Mouse (Mus musculus): ENCODE data around the gene Parvb.

Gene Parvb

GRCm38 (mm10) chr15:84295225-84295624, 63.4 kb downstream of the Parvb start:
- no peak for DNase-seq (ENCODE audit: low spot score)

- DNase-seq (ENCODE audit: low spot score) = no peak
Observed at GRCm38 (mm10) chr15:84297454-84297853, 65.6 kb downstream of the Parvb start.

DNA sequence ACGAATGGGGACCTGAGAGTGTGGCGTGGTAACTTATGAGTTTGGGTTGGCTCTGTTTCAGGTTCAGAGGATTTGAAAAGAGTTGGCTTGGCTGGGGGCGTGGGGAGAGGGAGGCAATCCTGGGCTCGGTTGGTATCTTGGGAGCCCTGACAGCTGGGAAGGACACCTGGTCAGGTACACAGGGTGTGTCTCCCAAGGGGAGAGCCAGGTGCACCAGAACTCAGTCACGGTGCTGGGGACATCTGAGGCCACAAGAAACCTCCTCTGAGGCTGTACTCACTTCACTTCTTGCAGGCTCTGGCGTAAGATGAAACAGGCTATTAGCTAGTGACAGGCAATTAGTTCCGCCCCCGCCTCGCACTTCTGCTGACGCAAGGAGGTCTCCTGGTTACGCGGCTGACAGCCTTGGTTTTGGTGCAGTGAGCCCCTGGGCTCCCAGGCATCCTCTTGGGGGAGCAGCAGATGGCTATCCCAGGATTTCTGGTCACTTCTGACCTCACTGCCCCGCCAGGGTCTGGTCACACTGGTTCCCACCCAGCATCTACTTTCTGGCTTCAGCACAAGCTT, 67.0 kb downstream of the Parvb start:
- DNase-seq (ENCODE audit: low spot score) = no peak

GRCm38 (mm10) chr15:84299662-84300333, 68.0 kb downstream of the Parvb start:
- DNase-seq (ENCODE audit: low spot score) = no peak

GRCm38 (mm10) chr15:84300591-84300990, 68.7 kb downstream of the Parvb start:
- DNase-seq (ENCODE audit: low spot score) = no peak

GRCm38 (mm10) chr15:84301026-84301425, 69.2 kb downstream of the Parvb start:
- no peak for DNase-seq (ENCODE audit: low spot score)

- DNase-seq (ENCODE audit: low spot score) = no peak
Observed at GRCm38 (mm10) chr15:84301641-84302420, 70.0 kb downstream of the Parvb start.

DNA sequence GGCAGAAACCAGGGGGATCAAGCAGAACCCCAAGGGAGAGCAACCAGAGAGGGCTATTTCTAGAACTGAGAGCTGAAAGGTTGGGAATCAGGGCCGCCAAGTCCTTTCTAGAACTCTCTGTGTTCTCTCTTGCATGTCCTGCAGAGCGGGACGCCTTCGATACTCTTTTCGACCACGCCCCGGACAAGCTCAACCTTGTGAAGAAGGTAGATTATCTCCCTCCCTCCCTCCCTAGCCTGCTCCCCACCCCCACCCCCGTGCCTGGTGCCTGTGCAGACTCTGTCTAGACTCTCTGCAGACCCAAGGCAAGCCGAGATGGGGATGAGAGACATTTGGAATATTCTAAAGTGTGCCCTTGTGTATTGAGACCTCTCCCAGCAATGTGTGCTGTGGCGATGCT, 71.4 kb downstream of the Parvb start:
- no peak for DNase-seq (ENCODE audit: low spot score)

DNA sequence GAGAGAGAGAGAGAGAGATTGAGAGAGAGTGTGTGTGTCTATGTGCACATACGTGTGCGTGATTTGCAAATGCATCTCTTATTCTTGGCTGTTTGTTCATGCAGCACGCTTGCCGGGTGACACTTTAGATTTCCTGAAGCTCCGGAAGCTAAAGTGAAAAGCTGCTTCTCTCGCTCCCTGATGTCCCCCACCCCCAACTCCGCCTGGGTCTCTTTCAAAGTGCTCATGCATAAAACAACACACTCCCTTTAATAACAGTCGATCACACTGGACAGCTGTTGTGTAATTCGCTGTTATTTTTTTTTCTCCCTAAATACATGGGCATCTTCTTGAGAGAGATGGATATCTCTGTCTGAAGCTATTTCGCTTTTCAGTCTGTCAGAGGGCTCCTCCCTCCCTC, 73.5 kb downstream of the Parvb start:
- no peak for DNase-seq (ENCODE audit: low spot score)

GRCm38 (mm10) chr15:84310271-84310670, 78.4 kb downstream of the Parvb start:
- DNase-seq (ENCODE audit: low spot score) = no peak

DNA sequence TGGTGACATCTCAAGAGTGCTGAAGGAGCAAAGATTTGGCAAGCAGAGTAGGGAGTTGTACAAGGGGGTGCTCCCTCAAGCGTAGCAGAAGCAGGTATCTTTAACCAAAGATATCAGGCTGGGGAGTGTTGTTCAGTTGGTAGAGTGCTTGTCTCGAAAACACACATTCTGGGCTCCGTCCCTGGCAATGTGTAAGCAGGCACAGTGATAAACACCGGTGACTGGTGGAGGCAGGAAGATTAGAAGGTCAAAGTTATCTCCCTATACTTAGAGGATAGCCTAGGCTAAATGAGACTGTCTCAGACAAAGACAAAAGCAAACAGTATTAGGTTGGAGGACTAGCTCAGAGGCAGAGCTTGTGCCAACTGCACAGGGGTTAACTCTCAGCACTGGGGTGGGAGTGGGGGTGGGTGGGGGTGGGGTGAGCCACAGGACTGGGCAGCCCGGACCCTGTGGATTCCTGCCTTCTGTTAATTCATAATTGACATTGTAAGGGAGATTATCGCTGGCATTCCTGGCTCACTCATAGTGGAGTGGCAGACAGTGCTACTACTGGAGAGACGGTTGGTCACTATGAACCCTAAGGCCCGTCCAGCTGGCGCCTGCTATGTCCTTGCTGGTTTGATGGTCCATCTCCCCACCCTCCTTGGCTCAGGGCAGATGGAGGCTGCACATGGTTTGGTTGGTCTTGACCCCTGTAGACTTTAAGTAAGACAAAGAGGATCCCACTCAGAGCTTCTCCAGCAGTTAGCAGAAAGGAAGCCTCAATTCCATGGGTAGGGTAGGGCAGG, 79.6 kb downstream of the Parvb start:
- DNase-seq (ENCODE audit: low spot score) = no peak

GRCm38 (mm10) chr15:84312878-84313565, 81.2 kb downstream of the Parvb start:
- no peak for DNase-seq (ENCODE audit: low spot score)

DNA sequence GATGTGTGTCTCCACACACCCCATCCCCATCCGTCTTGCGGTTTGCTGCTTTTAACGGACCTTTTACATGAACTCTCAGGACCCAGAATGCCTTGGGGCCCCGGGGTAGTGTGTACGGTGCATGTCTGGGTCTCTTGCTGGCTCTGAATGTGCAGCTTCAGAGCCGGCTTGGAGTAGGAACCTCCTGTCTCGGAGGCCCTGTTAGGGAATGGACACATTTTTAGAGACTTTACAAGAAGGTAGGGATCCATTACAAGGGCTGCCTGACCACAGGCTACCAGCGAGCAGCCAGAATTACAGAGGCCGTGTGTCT, 81.7 kb downstream of the Parvb start:
- DNase-seq (ENCODE audit: low spot score) = peak; percentile 31

GRCm38 (mm10) chr15:84314420-84315080, 82.7 kb downstream of the Parvb start:
- DNase-seq (ENCODE audit: low spot score) = no peak

DNA sequence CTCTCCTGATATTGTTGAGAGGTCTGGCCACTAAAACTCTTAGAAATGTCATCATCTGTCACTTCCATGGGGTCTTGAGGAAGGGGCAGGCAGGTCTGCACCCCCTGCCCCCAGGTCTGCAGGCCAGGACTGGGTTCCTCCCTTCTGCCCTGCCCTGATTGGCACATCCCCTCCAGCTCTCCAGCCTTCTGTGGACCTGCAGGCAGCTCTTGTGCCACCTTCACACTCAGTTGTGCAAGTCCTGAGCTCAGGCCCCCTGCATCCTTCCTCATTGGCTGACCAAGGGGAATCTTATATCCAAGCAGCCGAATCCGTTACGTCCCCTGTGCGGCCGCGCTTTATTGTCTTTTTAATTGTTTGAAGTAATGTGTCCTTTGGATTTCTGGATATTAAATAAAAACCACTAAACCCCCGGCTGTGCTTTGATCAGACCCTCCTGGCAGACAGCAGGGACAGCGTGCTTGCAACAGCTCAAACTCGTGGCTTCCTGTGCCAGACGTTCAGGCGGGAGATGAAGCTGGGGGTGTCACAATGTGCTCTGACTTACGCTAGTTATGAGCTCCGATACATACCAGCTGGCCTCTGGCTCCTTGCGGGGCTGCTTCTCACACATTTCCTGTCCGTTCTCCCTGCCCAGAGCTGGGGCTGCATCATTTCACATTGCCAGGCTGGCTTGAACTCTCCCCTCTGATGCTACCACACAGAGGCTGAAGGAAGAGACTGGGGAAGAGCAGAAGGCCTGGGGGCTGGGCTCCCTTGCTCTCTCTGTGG, 83.6 kb downstream of the Parvb start:
- no peak for DNase-seq (ENCODE audit: low spot score)

DNA sequence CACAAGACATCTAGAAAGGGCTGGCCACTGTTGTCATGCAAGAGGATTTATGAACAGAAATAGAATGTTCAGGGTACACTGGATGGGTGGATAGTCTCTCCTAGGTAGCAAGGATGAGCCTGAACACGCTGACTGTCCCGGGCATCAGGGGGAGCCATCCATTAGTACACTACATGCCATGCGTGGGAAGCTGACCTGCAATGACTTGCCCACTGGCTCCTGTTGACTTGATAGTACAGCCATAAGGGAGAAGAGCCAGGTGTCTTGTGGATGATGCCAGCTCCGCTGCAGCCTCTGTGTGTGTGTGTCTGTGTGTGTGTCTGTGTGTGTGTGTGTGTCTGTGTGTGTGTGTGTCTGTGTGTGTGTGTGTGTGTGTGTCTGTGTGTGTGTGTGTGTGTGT, 87.5 kb downstream of the Parvb start:
- no peak for DNase-seq (ENCODE audit: low spot score)

- DNase-seq (ENCODE audit: low spot score) = no peak
Observed at GRCm38 (mm10) chr15:84321544-84322174, 89.8 kb downstream of the Parvb start.

DNA sequence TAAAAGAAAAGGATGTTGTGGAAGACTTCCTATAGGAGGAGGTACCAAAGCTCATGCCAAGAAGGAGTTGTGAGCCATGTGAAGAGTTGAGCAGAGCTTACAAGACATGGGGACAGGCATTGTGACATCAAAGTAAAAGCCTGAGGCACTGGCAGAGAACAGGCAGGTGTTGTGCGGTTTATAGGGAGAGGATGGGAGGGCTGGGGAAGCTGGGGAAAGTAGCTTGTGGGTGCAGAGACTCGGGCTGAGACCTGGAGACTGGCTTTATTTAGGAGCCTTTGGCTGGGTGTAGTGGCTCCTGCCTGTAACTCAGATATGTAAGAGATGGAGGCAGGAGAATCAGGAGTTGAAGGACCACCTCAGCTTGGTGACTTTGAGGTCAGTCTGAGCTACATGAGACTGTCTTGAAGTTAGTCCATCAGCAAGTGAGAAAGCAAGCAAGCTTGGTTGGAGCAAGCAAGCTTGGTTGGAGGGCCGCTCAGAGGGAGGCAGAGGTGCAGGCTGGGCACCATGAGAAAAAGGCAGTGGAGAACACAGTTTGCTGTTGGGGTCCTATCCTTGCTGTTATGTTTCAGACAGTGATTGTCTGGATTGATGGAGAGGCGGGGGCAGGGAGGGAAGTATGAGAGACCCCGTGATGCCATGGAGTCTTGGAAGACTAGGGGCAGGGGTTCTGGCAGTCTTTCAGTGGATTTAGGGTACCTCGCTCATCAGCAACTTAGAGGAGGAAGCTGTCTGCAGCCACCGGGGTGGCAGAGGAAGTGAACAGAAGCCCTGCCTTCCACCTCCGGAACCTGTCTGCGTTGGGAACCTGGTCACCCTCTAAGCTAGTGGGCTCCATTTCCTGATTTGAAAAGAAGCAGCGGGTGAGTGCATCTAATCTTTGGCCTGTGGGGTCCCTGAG, 92.4 kb downstream of the Parvb start, which contains the start of gene Parvg:
Gene Parvg (plus strand): TSS at position 61 of the 904 bp plus-strand sequence.
- DNase-seq (ENCODE audit: low spot score) = no peak

Measured in spleen, adult 12 weeks (tissue).